Mouse (Mus musculus) adrenal gland, adult 2 months (tissue): ENCODE measurements at regions not wholly inside any gene's neighbourhood (a gene's known extent, or its start where the extent isn't known, plus 50 kb on each side); places are given as distances from the start of the nearest gene placed in this dataset.

Experiments used
- DNase-seq: peaks from one replicate; pipeline ENCODE4 v3.0.0; 2021

DNA sequence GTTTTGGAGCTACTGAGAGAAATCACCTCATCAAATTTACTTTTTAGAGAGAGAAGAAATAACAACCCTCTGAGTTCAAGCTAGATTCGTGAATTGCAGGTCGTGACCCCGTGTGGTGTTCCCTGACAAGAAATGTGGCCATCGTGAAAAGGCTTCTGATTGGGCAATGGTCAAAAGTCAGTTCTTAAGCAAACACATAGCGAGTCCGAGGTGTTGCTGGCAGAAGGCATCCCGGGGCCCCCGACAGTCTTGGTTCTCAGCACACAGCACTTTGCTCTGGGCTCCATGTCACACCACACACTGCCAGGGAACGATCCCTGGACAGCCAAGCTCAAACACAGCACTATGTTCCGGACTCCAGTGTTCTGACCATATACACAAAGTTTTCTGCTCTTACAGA lies 320.0 kb downstream of the Etnk1 start:
- DNase-seq: no peak

DNA sequence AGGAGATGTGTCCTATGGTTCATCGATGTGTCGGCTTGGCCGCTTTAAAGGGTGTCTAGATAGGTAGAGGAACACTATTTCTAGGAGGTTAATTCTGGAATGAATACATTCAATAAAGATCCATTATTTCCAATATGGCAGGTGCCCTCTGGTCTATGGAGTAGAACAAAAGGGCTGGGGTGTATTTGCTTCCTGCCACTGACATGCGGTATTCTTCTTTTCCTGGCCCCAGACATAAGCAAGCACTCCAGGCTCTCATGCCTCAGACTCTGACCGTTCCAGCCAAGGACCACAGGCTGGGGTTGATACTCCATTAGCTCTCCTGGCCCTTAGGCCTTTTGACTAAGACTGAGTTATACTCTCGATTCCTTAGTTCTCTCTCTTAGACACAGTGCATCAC lies 323.0 kb downstream of the Etnk1 start:
- no peak for DNase-seq

DNA sequence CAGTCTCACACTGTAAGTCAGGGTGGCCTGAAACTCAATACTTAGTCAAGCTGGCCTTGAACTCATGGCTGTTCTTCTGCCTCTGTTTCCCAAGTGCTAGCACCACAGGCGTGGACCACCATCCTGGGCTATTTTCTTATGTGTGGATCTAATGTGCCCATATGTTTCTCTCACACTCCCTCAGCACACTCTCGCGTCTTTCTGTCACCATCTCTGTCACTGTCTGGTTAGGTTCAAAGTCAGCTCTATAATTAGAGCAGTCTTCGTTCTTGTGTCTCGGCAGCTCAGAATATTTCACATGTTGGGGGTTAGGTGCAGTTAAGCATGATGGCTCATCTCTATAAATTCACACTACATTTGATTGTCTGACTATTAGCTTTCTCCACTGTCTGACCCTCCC lies 324.4 kb downstream of the Etnk1 start:
- no peak for DNase-seq

DNA sequence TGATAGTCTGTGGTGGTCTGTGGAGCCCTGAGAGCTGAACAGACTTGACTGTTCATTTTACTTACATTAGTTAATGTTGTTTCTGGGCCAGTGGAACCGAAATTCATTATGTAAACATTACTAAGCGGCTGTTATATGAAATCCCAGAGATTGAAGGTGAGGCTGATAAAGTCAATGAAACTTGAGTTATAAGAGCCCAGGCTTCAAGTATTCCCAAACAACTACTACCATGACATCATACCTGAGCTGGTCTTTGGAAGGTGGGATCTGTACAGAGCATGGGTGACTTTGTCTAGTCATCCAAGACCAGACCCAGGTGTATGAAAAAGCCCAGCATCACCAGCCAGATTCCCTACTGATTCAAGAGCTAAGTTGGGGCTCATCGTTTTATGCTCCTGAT lies 326.5 kb downstream of the Etnk1 start:
- DNase-seq: no peak

DNA sequence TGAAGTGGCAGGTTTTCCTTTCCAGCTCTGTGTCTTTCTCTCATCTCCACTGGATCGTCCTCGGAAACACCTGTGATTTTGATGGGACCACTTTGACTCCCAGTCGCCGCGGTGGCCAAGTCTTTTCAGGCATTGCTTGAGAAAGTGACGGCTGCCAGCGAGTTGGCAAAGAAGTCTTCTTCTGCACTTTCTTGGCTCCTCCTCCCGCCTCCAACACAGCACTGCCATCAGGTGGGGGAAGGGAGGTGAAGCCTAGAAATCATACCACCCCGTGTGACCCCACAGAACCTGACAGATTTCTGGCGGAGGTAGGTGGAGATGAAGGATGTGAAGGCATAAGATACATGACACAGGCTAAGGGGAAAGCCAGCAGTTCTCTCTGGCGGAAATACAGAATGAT lies 327.3 kb downstream of the Etnk1 start:
- no peak for DNase-seq

DNA sequence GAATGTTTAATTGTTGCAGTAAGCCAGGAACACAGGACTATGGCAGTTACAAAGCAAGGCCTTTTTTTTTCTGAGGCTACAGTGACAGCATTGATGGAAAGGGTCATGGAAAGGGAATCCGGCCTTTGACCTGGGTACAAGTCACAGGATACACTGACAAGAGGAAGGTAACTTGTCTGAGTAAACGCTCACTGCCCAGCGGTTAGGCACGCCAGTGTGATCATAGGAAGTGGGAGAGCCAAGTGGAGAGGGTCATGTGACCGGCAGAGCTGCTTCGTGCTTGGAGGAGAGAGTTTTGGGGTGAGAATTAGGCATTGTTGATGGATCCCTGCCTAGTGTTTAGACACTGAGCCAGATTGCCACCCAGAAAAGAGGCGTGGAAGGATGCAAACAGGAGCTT lies 327.9 kb downstream of the Etnk1 start:
- DNase-seq: no peak

DNA sequence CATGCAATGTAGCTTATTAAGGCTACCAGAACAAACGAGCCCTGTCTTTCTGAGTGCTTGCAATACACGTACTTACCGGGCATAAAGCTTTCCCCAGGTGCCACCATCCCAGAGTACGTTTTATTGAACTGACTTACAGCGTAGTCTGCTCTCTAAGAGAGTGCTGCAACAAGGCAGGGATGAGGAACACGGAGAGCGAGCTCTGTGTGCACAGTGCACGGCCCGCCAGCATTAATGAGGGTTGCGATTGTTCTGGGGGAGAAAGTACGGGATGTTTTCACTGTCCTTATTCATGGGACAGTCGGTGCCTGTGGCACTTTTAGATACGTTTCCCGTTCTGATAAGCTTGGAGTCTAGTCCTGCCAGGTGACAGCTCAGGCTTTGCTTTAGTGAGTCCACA lies 331.7 kb downstream of the Etnk1 start:
- DNase-seq: no peak

DNA sequence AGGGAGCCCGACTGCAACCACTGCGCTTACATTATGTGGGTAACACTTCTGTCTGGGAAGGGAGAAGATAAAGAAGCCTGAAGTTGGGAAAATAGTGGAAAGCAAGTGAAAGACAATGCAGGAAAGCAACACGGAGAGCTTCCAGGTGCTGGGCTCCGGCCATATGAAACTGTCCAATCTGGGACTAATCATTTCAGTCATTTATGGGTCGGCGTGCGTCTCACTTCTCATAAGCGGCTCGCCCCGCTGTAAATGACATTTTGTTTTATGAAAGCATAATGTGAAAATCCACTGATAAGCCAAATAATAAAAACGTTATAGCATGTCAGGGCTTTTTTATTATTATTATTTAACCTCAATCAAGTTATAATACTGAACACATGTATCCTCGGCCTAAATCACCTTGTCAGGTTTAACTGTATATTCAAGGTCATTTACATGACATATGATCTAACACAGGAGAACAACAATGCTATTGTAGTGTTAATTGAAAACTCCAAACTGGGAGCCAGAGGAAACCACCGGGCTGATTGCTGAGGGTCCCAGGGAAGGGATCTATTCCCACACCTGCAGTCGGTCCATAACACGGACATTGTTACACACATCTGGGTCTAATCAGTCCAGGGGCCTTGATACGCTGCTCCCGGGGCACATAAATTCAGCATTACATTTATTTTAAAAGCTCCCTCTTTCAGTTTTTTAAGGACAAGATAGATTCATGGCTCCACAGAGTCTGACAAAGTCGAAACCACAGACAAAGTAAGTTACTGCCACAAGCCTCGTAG lies 332.4 kb downstream of the Etnk1 start:
- no peak for DNase-seq

DNA sequence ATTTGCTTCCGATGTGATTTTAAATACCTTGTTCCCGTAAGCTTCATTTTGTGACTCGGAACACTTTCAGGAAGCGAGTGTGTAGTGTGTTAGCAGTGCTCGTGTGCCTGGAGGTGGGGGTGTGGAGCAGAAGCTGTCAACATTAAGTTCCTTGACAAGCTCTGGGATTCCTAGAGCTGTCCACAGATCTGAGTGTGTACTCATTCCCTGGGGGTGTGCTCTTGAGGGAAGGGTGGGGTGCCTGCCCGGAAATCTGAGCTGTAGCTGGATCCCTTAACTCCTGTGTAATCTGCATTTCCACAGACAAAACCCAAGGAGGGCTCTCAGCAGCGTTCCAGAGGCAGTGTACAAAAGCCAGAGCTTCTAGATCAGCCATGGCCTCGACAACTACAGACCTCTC lies 335.8 kb downstream of the Etnk1 start:
- DNase-seq: no peak

DNA sequence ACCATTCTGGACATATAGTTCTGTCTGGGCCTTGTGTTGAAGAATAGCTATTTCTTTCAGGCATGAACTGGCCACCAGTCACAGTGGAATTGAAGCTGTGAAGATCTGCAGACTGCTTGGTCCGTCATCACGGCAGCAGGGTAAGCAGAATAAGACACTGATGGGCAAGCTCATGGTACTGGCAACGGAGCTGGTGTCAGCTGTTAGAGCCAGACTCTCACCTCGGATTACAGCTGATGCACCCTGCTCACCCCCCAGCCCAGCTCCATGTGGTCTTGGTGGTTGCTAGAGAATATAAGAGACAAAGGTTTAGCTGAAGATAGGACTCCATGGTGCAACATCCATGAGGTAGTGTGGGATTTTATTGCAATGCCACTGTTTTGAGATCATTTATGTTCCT lies 336.9 kb downstream of the Etnk1 start:
- no peak for DNase-seq

DNA sequence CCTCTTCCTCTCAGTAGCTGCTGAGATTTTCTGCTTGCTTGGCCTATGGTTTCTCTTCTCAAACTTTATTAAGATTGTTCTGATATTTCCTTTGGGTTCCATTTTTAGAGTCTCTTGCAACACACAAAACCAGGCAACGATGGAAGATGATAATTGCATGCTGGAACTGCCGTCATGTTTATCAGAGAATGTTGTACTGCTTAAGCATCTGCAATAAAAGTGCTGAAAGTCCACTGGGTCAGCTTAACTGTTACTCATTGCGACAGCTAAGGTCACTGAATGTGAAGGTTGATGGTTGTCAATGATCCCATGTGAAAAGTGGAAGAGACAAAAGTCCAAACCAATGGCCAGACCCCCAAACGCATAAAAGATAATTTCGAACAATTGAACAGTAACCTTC lies 346.4 kb downstream of the Etnk1 start:
- DNase-seq: no peak

DNA sequence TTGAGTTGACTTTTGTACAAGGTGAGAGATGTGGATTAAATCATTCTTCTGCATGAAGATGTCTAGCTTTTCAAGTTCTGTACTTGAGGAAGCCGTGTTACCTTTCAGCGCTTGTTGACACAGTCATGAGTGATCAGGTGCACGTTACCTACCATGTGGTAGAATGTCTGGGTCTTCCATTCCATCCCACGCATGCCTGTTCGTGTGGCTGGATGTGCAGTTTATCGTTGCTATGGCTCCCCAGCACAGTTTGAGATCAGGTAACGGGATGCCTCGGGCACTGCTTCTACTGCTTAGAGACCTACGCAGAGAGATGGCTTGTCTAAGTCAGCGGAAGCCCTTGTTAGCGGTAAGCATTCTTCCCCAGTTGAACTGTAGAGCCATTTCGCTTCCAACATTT lies 348.1 kb downstream of the Etnk1 start:
- DNase-seq: no peak

DNA sequence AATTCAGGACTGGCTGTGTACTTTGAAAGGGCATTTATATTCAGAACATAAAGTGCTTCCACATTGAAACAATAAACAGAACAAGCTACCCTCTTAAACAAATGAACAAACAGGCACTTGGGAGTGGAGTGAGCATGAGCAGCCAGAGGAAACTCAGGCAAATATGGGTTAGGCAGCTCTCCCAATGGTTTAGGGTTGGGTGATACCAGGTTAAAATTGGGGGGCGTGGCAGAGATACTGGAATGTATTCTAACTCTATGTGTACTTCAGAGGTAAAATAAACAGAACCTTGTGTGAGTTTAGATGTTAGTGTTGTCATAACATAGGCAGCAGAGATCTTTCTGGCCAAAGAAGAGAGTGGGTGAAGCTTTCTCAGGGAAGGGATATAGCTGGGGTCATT lies 349.7 kb downstream of the Etnk1 start:
- DNase-seq: no peak

DNA sequence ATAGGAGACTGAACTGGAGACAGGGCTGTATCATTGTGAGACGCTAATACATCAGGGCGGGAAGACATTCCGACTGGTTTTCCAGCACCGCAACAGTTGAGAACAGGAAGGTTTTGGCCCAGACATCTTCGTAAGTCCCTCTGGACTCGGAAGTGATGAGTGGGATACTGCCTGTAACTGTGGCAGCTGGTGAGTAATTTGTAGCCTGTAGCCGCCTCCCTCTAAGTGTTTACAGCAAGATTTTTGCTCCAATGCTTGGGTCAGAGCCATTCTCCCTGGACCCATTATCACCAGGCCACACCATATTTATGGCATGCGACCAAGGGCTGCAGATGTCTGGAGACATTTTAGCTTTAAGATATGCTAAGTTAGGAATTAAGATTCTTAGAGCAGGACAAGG lies 351.5 kb downstream of the Etnk1 start:
- DNase-seq: no peak

DNA sequence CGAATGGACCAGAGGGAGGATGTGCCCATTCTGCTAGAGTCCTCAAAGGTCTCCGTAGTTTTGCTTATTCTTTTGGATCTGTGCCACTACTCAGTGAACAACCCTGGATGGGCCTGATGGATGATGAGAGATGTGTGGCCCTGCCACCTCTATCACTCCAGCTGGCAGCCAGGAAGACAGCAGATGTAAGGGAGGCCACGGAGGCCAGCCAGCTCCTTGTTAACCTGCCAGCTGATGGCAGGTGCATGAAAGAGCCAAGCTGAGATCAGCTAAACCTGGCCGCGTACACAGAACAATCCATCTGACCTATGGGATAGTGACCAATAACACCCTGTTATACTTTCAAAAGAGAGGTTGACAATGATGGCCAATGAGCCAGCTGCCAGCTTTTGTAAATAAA lies 352.6 kb downstream of the Etnk1 start:
- no peak for DNase-seq

DNA sequence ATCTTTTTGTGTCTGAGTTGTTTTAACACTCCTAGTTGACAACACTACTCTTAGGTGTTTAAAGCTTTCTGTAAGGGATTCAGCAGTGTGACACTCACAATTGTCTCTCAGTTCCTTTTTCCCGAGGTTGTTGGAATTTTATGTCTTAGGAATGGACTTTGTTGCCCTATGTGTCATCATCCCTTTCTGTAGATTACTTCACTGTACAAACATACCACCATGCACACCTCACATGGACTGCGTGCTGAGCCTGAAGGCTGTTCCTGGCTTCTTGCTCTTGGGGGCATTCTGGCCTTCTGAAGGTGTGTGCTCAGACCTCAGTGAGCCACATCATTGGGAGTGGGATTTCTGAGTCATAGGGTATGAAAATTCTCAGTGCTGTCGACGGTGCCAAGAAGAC lies 358.1 kb downstream of the Etnk1 start:
- no peak for DNase-seq

DNA sequence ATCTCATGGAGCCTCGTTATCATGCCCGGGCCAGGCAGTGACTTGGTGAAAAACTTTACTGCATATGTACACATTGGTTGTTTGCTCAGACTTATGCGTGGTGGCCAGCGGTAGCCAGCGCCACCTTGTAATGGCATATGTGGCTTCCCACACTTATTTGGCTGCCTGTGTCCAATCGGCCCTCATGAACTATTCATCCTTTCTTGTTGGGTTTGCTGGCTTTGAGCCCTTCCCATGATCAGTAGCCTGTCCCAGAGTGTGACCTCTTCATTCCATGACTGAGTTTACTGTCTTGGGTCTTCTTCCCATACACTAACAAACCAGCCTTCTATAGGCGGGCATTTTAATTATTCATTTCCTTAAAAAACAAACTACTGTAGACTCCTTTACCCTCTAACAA lies 361.9 kb downstream of the Etnk1 start:
- DNase-seq: no peak

DNA sequence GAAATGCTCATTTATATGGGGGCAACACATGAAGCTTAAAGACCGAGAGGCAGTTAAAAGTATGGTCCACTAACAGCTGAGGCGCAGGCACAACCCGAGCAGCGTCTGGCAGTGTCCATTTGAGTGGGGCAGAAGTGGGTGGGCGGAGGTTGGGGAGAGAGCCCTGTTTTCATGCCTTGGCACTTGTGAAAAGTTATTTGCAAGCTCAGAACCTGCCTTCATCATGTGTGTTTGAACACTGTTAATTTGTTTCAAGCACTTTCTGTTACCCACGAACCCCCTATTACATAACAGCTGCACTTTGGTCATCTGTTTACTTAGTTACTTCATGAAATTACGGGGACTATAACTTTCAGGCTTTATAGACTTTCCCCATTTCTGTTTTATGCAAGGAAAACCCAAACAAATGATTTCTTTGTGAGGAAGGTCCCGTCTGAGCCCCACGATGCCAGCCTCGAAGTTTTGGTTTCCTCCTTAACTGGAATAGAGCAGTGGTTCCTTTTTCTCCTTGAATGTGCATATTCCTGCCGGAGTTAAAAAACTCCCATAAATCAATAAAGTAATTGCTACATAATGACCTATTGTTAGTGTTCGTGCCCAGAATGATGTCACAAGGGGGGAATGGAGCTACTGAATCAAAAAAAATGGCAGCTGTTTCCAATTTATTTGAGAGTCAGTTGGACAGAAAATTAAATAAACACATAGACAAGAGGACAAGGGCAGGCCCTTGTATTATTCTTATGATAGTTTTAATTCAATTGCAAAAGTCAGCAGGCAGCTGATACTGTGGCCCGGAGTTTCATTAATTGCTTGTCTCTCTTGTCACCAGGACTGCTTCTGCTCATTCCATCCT lies 363.6 kb downstream of the Etnk1 start:
- DNase-seq: peak; percentile 14

DNA sequence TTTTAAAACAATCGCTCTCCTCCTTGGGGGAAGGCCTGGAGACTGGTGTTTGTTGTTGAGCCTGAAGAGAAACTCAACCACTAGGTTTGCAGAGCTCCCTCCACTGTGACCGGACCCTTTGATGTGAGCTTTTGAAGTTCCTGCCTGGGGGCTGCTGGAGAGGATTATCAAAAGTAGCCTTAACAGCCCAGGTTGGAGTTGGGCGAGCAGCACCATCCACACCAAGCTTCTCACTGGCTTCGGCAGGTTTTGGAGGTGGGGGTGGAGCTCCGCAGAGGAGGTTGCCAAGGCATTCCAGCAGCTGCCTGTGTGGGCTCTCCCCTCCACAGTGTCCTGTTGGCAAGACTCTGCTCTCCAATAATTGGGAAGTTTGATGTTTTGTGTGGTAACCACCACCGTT lies 364.5 kb downstream of the Etnk1 start:
- no peak for DNase-seq

DNA sequence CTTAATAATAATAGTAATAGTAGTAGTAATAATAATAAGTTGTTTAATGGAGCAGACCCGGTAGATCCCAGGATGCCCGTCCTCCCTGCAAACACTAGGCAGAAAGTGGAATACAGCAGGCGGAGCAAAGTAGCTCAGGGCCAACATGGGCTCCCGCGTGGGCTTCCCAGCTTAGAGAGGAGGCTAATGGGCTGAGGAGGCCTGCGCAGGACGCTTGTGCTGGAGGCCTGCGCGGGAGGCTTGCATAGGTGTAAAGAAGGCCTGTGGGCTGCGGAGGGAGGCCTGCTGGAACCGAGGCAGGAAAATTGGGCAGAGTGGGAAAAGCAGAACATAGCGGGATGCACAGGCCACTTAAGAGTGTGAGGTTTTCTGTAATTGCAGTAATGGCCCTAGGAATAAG lies 365.4 kb downstream of the Etnk1 start:
- DNase-seq: no peak

DNA sequence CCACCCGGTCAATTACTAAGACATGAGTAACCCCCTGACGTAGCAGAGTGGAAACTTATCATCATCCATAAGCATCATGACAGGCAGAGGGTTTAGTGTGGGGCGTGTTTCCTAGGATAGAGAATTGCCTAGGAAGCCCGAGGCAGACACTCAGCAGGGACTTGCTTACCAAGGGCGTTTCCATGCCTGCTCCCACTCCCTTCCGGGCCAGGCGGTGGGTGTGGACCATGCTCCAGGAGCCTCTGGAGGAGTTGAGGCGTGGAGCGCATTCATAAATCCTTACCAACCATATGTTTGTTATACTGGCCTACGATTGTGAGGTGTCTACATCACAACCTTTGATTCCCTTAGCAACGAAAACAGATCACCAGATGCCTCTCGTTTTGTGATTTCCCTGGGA lies 368.2 kb downstream of the Etnk1 start:
- no peak for DNase-seq

DNA sequence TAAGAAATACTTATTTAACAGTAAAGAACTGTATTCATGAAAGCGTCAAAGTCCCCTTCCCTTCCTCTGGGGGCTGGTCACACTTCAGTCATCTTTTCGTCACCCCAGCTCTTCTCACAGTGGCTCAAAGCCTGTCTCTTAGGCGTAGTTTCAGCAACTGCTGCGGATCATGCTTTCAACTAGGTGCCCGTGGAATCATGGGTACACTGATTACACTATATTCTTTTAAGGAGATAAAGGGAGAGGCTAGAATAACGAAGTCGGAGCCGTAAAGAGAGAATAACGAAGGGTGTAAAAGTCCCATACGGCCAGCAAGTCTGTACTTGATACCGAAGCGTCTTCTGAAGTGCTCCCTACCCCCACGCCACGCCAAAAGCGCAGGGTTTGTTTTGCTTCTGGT lies 368.7 kb downstream of the Etnk1 start:
- DNase-seq: no peak

DNA sequence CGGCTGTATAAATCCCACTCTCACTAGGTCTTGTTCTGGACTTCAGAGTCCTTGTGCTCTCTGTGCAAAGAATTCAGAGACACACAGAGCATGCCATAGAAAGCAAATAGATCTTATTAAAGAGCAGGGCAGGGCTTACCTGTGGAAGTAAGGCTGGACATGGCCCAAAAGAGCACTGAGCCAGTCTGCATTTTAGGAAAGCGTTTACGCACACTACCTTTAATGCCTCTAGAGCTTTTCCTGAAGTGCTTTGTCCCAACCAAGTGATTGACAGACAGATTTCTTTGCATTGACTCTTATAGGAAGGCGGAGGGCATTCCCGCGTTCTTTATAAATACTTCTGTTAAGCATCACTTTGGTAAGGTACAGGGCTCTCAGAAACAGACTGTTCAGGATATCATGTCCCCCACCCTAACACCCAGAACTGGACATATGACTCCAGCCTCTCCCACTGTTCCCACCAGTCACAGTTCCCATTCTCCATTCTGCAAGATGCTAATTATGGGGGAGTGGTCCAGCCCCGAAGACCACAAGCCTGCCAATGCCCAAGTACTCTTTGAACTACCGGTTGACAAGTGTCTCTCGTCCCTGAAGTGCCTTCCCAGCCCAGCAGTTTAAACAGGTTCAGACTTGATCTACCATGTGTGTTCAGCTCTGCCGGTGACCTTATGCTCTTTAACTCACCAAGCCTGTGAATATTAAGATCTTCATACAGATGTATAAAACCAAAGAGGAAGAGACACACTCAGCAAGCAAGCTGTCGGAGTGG lies 369.7 kb downstream of the Etnk1 start:
- no peak for DNase-seq
